Mouse (Mus musculus) yolk sac, embryonic 10.5 days (tissue): ENCODE measurements around the gene Prtn3.
A peak's percentile ranks its signal among the peaks of the same experiment; 100 is the strongest.
"Not testable (repeated sequence)": the region's sequence is repeated elsewhere in the genome, so short reads cannot be mapped to it uniquely, and the experiment has no call there.

Experiments
- DNase-seq: peaks from one replicate; pipeline ENCODE4 v3.0.0-alpha.2; 2017; ENCODE audit warnings: low spot score

Gene Prtn3

DNA sequence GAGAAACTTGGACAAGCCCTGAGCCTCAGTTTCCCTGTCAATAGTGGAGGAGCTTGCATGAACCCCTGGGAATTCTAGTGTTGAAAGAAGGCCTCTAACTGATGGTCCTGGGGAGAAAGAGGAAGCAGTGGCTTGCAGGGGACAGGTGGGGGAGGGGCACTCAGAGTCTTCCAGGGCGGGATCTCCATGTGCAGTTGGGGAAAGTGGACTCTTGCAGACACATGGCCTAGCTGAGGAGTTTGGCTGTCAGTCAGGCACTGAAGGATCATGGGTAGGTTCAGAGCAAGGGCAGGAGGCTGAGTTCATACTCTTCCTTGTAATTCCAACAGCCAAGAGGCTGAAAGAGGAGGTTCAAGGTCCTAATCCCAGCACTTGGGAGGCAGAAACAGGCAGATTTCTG lies 2.9 kb downstream of the Prtn3 start:
- DNase-seq: no peak

DNA sequence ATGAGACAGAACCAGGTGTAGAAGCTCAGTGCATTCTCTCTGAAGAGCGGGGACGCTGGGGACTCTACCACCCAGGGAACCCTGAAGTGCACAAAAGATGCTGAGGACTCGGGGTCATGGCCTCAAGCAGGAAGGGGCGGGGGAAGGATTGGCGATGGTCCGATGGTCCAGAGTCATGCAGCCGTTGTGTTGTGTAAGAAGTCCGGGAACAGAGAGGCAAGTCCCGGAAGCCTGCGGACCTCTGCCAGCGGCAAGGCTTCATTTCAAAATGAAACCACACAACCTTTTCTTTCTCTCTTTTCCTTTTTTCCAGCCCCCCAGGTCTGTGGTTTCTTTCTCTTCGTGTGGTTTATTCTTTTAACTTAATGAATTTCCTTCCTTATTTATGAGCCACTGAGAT lies 3.5 kb downstream of the Prtn3 start:
- DNase-seq: no peak

DNA sequence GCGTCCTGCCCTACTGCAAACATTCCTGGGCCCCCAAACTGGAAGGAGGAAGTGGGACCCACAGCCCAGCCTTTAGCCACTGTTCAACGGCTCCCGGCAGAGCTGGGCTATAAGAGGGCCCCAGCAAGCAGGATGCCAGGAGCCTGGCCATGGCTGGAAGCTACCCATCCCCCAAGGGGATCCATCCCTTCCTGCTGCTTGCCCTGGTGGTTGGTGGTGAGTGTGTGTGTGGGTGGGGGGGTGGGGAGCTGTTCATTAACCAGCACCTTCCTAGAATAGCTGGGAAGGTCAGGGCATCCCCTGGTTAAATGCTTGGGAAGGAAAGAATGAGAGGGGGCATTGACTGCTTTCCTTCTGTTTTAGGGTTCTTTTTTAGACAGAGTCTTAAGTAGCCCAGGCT lies 5.3 kb downstream of the Prtn3 start:
- DNase-seq: peak; percentile 57

DNA sequence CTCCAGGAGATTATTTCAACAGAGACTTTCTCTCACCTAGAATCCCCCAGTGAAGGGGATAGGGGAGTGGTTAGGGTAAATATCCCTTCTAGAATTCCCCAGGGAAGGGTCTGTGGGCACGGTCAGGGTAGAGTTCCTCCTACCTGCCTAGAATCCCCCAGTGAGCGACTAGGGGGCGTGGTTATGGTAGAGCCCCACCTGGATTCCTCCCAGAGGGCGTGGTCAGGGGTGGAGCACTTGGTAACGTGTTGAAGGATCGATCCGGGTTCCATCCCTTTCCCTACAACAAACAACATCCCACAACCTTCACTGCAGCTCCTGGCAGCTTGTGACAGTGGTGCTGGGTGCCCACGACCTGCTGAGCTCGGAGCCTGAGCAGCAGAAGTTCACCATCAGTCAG lies 6.4 kb downstream of the Prtn3 start:
- no peak for DNase-seq

DNA sequence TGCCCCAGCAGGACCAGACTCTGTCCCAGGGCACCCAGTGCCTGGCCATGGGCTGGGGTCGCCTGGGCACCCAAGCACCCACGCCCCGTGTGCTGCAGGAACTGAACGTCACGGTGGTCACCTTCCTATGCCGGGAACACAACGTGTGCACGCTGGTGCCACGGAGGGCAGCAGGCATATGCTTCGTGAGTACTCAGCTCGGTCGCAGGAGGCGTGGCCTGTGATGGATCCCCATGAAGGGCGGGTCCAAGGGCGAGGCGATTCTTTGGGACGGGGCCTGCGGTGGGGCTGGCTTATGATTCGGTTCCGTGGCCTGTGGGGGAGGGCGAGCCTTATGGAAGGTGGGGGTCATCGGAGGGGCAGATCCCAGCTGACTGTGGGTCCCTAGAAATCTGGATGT lies 7.7 kb downstream of the Prtn3 start:
- no peak for DNase-seq

DNA sequence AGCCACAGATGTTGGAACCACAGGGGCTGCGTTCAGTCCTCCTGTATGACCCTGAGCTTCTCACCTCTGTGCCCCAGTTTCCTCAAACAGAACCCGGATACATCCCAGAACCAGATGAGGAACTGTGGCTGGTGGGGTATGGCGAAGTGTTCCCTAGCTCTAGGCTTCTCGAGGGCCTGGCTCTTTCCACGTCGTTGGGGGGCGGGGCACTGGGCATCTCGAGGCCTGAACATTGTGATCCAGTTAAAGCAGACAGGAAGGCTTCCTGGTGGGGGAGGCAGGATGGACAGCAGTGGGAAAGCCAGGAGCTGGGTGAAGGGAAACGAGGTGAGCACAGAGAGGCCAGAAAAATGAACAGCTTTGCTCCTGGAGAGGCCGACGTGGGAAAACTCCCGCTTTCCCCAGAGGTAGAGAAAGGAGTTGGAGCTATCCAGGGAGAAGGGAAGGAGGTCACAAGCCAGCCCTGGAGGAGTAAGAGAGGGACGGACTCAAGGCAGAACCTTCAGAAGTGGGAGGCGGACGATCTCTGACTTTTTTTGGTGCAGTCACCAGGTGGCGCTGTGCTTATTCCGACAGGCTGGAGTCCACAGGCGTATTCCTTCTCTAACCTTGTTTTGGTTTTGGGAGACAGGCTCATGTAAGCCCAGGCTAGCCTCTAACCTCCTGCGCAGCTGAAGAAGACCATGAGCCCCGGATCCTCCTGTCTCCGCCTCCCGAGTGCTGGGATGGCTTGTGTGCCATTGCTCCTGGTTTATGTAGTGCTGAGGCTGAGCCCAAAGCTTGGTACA lies 9.2 kb downstream of the Prtn3 start:
- DNase-seq: peak; percentile 62

DNA sequence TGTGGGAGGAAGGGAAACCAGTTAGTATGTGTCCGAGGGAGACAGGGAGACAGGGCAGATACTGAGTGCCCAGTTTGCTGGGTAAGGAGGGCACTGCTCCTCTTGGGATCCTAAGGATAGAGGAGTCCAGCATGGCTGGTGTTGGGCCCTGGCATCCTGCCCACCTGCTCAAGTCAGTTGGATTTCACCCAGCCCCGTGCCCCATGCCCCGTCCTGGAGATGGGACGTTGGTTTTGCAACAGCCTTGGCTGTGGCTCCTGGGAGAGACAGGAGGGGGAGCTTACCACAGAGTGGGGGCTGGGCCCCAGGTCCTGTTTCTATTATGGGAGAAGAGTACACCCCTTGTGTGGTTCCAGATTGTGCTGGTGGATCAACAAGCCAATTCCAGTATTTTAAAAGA lies 10.2 kb downstream of the Prtn3 start:
- no peak for DNase-seq

DNA sequence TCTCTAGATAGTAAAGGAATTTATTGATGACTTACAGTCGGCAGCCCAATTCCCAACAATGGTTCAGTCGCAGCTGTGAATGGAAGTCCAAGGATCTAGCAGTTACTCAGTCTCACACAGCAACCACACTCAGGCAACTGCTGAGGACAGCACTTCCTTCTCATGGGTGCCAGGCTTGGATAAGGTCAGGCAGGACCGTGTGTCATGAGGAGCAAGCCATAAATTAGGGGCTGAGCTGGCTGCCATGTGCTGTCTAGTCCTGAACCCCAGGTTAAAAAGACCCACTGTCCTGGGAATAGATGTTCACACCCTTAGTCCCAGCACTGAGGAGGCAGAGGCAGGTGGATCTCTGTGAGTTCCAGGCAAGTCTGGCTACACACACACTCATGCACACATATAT lies 10.7 kb downstream of the Prtn3 start:
- not testable (repeated sequence) for DNase-seq

DNA sequence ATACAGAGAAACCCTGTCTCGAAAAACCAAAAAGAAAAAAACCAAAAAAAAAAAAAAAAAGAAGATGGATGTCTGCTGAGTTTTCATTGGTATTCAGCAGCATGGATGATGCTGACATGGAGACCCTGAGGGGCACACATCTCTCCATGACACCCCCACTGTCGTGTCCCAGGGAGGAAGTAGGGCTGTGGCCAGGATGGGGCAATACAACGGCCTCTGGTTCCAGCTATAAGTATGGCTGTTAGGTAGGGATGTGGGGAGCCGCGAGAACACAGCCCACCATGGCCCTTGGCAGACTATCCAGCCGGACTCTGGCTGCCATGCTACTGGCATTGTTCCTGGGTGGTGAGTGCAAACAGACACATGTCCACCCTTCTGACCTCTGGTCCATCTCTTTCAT lies 11.8 kb downstream of the Prtn3 start, which contains the start of gene Elane:
TSS of gene Elane (plus strand) at position 194 of the 400 bp plus-strand sequence.
- DNase-seq: no peak

DNA sequence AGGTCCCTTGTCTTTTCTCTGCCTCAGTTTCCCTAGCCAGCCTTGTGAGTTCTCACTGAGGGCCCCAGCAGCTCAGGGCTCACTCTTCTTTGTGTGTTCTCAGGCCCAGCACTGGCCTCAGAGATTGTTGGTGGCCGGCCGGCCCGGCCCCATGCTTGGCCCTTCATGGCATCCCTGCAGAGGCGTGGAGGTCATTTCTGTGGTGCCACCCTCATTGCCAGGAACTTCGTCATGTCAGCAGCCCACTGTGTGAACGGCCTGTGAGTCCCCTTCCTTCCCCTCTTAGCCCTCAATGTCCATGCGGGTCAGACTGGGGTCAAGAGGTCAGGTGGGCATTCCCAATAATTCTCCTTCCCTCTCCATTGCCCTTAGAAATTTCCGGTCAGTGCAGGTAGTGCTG lies 12.3 kb downstream of the Prtn3 start:
- DNase-seq: no peak

DNA sequence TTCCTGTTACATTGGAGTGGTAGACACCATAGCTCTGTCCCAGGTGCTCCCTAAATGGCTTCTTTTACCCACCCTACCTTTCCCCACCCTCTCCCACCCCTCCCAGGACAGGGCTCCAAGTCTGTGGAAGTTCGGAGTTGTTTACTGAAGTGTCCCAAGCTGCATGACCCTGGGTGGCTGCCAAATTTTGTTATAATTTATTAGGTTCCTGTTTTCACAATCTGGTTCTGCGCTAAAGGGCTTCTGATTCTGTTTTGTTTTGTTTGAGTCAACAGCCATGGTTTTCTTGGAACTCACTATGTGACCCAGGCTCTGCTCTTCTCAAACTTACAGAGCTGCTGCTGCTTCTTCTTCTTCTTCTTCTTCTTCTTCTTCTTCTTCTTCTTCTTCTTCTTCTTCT lies 15.1 kb downstream of the Prtn3 start:
- DNase-seq: no peak

DNA sequence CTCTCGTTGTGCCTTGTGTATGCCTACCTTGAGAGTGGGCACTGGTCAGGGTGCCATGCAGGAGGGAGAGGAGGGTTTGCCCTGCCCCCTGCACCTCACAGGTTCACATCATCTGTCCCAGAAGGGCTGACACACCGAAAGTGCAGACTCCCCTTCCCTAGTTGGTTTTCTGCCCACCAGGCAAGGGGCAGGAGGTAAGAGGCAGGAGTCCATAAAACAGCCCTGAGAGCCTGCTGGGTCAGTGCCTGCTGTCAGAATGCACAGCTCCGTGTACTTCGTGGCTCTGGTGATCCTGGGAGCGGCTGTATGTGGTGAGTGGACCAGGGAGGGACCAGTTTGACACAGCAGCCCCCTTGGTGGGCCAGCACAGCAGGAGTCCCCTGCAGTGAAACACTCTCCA lies 16.4 kb downstream of the Prtn3 start, which contains the start of gene Cfd:
TSS of gene Cfd (plus strand) at position 184 of the 400 bp plus-strand sequence.
- DNase-seq: no peak

DNA sequence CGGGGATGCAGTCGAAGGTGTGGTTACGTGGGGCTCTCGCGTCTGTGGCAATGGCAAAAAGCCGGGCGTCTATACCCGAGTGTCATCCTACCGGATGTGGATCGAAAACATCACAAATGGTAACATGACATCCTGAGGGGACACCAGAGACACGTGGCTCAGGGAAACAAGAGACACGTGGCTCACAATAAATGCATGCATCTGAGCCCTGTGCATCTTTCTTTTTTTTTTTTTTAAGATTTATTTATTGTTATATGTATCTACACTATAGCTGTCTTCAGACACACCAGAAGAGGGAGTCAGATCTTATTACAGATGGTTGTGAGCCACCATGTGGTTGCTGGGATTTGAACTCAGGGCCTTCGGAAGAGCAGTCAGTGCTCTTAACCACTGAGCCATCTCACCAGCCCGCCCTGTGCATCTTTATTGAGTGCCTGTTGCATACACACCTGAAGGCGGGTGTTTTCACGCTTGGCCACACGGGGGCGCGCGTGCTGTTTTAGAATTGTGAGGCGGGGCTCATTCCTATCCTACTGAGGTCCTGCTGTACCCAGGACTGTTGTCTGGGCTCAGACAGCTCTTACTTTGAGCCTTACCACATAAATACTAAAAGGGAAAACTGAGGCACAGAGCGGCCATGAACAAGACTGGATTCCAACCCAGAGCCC lies 18.3 kb downstream of the Prtn3 start:
- DNase-seq: peak; percentile 69

DNA sequence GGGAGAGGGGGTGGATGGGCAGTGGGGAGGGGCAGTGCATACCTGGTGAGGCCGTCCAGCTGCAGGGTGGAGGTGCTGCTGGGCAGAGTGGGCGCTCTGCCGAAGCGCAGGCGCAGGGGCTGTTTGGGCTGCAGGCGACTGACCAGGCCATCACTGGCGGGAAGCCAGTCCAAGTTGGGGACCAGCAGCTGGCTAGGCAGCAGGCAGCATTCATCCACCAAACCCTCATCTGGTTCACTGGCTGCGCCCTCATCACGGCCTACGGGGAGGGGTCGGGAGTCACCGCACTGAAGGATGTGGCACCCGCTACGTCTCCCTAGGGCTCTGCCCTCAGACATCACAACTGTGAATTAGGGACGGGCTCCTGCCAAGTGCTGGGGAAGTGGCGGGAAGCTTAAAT lies 22.0 kb downstream of the Prtn3 start:
- DNase-seq: no peak

DNA sequence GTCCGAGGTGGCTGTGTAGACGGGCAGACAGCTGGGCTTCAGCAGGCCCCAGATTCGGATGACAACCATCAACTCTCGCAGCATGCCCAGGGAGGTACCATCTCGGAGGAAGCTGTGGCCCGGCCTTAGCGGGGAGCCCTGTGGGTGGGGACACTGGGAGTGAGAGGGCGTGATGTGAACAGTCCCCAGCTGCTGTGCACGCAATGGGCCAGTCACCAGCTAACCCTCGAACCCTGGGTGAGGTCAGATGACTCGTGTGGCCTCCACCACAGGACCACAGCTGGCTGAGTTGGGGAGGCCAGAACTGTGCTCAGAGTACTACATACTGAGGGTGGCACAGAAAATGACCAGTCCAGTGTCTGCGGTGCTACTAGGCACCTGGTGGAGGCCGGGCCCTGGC lies 22.5 kb downstream of the Prtn3 start:
- DNase-seq: no peak

DNA sequence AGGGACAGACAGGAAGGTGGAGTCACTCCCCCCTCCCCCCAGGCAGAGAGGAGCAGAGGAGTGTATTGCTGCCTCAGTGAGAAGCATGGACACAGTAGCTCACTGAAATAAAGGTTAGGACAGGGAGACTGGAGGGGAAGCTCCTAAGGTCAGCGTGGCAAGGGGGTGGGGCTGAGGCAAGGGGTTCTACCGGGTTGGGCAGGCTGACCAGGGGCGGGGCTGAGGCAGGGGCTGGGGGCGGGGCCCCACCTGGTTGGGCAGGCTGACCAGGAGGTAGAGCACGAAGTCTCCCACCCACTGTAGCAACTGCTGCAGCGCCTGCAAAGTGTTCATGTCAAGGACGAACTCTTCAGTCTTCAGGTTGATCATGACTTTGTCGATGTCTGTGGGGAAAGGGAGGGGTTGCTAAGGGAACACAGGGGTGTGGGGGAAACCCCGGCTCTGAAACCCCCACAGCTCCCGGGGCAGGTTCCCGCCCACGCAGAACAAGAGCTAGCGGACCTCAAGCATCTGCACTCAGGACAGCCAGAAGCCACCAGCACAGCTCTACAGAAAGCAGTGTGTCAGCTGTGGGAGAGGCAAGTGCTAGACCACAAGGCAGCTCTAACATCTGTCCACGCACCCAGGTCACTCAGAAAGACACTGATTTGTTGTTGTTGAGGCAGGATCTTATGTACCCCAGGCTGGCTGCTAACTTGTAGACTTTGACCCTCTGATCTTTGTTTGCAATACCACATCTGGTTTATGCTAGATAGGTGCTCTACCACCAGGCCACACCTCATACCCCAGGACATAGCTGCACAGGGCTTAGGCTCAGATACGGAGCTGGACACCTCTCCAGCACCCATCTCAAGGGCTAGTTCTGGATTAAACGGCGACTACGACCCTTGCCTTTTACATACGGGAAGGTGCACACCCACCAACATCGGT lies 23.3 kb downstream of the Prtn3 start:
- peak; percentile 92 for DNase-seq

DNA sequence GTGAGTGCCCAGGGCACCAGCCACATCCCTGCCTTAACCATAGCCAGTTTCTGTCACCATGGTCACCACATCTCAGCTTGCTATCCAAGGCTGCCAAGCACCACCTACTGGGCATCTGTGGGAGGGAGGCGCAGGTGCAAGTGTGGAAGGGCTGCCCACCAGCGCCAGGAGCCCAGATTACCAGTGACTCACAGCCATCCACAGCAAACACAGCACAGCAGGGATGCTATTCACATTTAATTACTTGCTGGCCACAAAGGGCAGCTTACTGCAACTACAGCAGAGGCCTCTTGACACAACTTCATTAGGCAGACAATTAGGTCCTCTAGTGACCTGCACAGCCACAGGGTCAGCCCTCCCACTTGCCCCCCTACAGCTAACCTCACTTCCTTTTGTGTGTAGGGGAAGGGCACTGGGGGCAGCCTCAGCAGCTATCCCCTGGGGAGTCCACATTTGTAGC lies 26.7 kb downstream of the Prtn3 start:
- no peak for DNase-seq

DNA sequence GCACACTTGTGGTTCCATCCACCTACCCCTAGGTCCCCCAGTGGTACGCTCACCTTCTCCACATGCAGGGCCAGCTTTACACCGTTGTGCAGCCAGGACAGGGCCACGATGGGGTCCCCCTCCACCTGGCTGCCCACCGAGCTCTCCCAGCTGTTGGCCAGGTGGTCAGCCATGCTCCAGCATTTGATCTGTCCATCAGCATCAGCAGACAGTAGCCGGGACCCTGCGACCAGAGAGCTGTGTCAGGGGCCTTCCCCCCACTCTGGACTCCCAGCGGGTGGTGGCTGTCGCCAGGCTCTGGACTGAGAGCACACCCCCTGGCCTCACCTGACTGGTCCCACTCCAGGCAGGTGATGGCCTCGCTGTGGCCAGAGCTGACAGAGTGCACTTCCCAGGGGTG lies 32.4 kb downstream of the Prtn3 start:
- no peak for DNase-seq

DNA sequence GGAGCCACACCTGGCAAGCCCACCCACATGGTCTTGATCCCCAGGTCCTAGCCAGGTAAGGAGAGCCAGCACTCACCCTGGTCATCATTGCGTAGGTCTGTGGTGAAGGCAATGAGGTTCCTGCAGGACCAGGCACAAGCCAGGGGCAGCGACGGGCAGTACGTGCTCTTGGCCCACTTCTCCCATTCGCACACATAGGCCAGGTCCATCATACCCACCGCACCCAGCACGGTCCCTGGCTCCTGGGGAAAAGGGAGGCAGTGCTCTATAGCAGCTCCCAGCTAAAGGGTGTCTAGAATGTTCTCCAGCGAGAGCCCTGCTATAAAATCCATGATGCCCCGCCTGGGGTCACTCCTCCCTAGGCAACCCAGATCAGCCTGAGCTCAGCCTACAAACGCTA lies 33.1 kb downstream of the Prtn3 start:
- no peak for DNase-seq

DNA sequence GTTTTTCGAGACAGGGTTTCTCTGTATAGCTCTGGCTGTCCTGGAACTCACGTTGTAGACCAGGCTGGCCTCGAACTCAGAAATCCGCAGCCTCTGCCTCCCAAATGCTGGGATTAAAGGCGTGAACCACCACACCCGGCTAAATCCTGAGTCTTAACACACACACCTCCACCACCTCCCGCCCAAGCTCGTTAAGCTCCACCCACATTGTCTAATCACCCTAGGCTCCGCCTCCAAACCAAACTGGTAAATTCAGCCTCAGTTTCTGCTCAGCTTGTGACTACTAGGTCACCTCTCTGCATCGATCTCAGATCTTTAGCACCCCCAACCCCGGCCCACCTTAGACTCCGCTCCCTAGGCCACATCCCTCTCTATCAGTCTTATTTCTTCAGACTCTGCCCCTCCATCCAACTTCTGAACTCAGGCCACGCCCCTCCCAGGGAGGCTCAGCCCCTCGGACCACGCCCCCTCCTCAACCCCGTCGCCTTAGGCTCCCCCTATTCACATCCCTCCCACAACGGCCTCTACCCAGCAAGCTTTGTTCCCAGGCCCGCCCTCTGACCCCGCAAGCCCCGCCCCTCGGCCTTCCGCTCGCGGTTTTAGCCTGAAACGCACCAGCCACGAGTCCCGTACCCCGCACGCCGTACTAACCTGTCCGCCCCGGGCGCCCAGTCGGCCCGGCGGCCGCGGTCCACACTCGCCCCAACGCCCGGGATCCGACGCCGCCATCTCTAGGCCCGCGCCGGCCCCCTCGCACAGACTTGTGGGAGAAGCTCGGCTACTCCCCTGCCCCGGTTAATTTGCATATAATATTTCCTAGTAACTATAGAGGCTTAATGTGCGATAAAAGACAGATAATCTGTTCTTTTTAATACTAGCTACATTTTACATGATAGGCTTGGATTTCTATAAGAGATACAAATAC lies 34.2 kb downstream of the Prtn3 start, which contains the start of gene Med16:
TSS of gene Med16 (minus strand) at position 757 of the 925 bp plus-strand sequence.
- DNase-seq: peak; percentile 100
